8 mouse cellular contexts compared by ENCODE assay signal in the genomic region with DNA sequence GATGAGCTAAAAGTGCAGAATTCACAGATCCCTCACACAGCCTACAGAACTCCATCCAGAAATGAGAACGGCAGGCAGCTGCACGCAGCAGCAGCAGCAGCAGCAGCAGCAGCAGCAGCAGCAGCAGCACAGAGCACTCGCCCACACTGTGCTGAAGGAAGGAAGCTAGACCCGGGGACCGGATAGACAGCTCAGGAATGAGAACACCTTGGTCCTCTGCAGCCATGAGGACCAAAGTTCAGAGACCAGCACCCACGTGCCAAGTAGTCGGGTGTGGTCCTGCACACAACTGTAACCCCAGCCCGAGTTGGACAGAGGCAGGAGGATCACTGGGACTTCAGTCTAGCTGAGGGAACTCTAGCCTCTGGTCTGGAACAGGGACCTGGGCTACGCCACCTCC.
"Had no signal": no experiment of that assay in that cellular context is flagged by ENCODE, and none has a peak within 500 bp of the region (broad histone marks: within the 10 kb centered on the region; RNA-seq: fewer than 3 reads in every experiment).

No protein-coding gene starts in this region.

- DNase-seq: kidney, adult 2 months; kidney, postnatal 14 days; right cerebral cortex, postnatal 14 days; thymus, postnatal 36 days had no signal

- H3K27me3 ChIP-seq: kidney, embryonic 15.5 days; liver, embryonic 12.5 days; midbrain, embryonic 12.5 days had no signal

- ATAC-seq: liver, embryonic 12.5 days had no signal

- H3K36me3 ChIP-seq: midbrain, embryonic 12.5 days had no signal

- H3K27ac ChIP-seq: left cerebral cortex, adult 2 months; liver, embryonic 12.5 days; midbrain, embryonic 12.5 days had no signal

- H3K9me3 ChIP-seq: kidney, embryonic 15.5 days; liver, embryonic 12.5 days; midbrain, embryonic 12.5 days had no signal

- H3K4me2 ChIP-seq: kidney, embryonic 15.5 days; liver, embryonic 12.5 days; midbrain, embryonic 12.5 days had no signal

- H3K4me3 ChIP-seq: kidney, embryonic 15.5 days; left cerebral cortex, adult 2 months; liver, embryonic 12.5 days; midbrain, embryonic 12.5 days had no signal

- H3K9ac ChIP-seq: kidney, embryonic 15.5 days; liver, embryonic 12.5 days; midbrain, embryonic 12.5 days had no signal
